Mouse (Mus musculus): ENCODE results near the gene Cd19. TPM values are rescaled to one million over a fixed set of nuclear protein-coding genes. Genes with fewer than 3 reads are reported as not detected.
A peak's percentile ranks its signal among the peaks of the same experiment; 100 is the strongest.
"Not testable (repeated sequence)": the region's sequence is repeated elsewhere in the genome, so short reads cannot be mapped to it uniquely, and the experiment has no call there.

The Cd19 gene
- polyA plus RNA-seq, 1 experiment from 2014 or later: not detected

GRCm38 (mm10) chr7:126428631-126429502 lies 14.2 kb upstream of the Cd19 start, which contains the start of gene Rabep2:
Gene Rabep2 (plus strand): TSS chr7:126428759.
- H3K4me3 ChIP-seq: peak within 1 kb of the TSS; percentile 81
- H3K9me3 ChIP-seq: no peaks in the 10 kb centered on the region
- DNase-seq (ENCODE audit: low spot score): peak; percentile 96
- peaks cover 3% of the 10 kb centered on the region; the same call in 1 of the 2 replicates for H3K27me3 ChIP-seq (ENCODE audit: insufficient read depth, poor library complexity, severe bottlenecking)
- H3K36me3 ChIP-seq: peaks cover 20% of the 10 kb centered on the region; the same call in 1 of the 2 replicates
- peaks cover 28% of the 10 kb centered on the region for H3K4me1 ChIP-seq
- under 1% methylated on average over 82 of the region's 82 CpGs for WGBS
- peak within 1 kb of the TSS; percentile 95 for H3K27ac ChIP-seq

DNA sequence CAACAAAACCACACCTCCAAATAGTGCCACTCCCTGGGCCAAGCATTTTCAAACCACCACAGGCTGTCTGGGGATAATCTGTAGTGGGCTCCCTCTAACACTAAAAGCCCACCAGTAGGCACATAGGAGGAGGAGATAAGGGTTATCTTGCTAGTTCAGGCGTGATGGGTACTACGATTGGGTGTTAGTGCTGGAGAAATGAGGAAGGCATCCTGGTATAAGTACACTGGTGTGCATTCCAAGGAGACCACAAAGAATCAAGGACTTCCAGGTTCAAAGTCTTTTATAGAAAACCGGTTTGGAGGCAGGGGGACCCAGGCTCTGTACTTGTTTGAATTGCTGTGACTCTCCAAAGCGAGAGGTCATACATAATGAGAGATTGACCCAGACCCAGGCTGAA lies 13.5 kb upstream of the Cd19 start:
- 9% methylated on average over 4 of the region's 4 CpGs for WGBS
- Histone ChIP-seq H3K27ac (peak overlapping the region; percentile 95), H3K4me1 (peaks cover 28% of the 10 kb centered on the region), H3K36me3 (peaks cover 20% of the 10 kb centered on the region; the same call in 1 of the 2 replicates), H3K27me3 (ENCODE audit: insufficient read depth, poor library complexity, severe bottlenecking) (peaks cover 3% of the 10 kb centered on the region; the same call in 1 of the 2 replicates), H3K9me3 (no peaks in the 10 kb centered on the region), H3K4me3 (peak overlapping the region; percentile 81)
- DNase-seq (ENCODE audit: low spot score): no peak

DNA sequence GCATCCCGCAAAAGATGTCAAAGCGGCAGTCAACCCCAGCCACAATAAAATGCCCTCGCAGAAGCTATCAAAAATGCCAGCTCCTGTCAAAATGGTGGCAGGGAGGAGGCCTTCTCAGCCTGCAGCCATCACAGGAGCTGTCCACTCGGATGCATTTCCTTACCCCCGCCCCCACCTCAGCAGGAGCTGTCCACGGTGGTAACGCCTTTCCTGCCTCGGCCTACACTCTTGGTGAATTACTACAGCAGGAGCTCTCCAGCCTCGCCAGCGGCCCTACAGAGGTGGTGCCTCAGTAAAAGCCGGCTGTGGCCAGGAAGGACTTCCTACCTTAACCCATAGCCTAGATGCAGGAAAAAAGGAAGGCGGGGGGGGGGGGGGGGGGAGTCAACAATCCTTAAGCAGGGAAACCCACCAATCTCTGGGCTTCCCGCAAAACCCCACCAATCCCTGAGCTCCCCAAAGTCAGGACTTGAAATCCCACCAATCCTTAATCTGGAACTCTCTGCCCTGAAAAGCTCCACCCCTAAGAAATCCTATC lies 12.7 kb upstream of the Cd19 start:
- H3K27ac ChIP-seq: no peak overlapping the region
- 36% methylated on average over 13 of the region's 13 CpGs for WGBS
- H3K4me3 ChIP-seq: no peak overlapping the region

GRCm38 (mm10) chr7:126424161-126424560 lies 9.5 kb upstream of the Cd19 start:
- DNase-seq (ENCODE audit: low spot score): no peak
- Histone ChIP-seq H3K27ac (no peak overlapping the region), H3K4me1 (peaks cover 17% of the 10 kb centered on the region), H3K4me3 (no peak overlapping the region), H3K9me3 (no peaks in the 10 kb centered on the region), H3K27me3 (ENCODE audit: insufficient read depth, poor library complexity, severe bottlenecking) (peaks cover 3% of the 10 kb centered on the region; the same call in 1 of the 2 replicates), H3K36me3 (no peaks in the 10 kb centered on the region)
- 79% methylated on average over 6 of the region's 6 CpGs for WGBS

More for the DNA sequence above, 12.7 kb upstream of the Cd19 start:
- peaks cover 28% of the 10 kb centered on the region for H3K4me1 ChIP-seq
- H3K36me3 ChIP-seq: peaks cover 16% of the 10 kb centered on the region; the same call in 1 of the 2 replicates
- H3K27me3 ChIP-seq (ENCODE audit: insufficient read depth, poor library complexity, severe bottlenecking): peaks cover 3% of the 10 kb centered on the region; the same call in 1 of the 2 replicates
- no peak for DNase-seq (ENCODE audit: low spot score)
- H3K9me3 ChIP-seq: no peaks in the 10 kb centered on the region

DNA sequence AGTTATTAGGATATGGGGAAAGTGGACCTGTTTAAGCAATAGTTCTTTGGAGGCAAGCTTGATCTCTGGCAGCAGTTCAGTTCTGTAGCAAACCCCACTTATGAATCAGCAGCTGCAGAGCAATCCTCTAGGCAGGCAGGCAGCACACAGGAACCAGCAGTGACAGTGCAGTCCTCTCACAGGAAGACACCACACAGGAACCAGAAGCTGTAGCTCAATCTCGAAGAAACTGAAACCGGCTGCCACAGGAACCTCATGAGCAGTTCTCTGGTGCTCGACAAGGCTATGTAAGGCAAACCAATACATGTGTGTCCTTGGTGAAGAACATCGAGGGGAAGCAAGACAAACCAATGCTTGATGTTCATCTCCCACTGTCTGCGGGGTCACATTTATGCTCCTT lies 7.1 kb upstream of the Cd19 start:
- H3K9me3 ChIP-seq: no peaks in the 10 kb centered on the region
- H3K27me3 ChIP-seq (ENCODE audit: insufficient read depth, poor library complexity, severe bottlenecking): peaks cover 3% of the 10 kb centered on the region; the same call in 1 of the 2 replicates
- 80% methylated on average over 5 of the region's 5 CpGs for WGBS
- no peaks in the 10 kb centered on the region for H3K36me3 ChIP-seq
- no peak overlapping the region for H3K4me3 ChIP-seq
- no peak for DNase-seq (ENCODE audit: low spot score)
- H3K27ac ChIP-seq: no peak overlapping the region
- H3K4me1 ChIP-seq: no peaks in the 10 kb centered on the region

- 62% methylated on average over 3 of the region's 3 CpGs for WGBS
- H3K36me3 ChIP-seq: no peaks in the 10 kb centered on the region
- H3K27me3 ChIP-seq (ENCODE audit: insufficient read depth, poor library complexity, severe bottlenecking): peaks cover 7% of the 10 kb centered on the region; the same call in 1 of the 2 replicates
- H3K4me1 ChIP-seq: no peaks in the 10 kb centered on the region
- H3K9me3 ChIP-seq: no peaks in the 10 kb centered on the region
- DNase-seq (ENCODE audit: low spot score): no peak
- no peak overlapping the region for H3K27ac ChIP-seq
- no peak overlapping the region for H3K4me3 ChIP-seq
Observed at GRCm38 (mm10) chr7:126418496-126418895, 3.8 kb upstream of the Cd19 start.

- H3K9me3 ChIP-seq: no peaks in the 10 kb centered on the region
- no peak for DNase-seq (ENCODE audit: low spot score)
- no peak overlapping the region for H3K27ac ChIP-seq
- H3K4me1 ChIP-seq: no peaks in the 10 kb centered on the region
- H3K36me3 ChIP-seq: no peaks in the 10 kb centered on the region
- H3K27me3 ChIP-seq (ENCODE audit: insufficient read depth, poor library complexity, severe bottlenecking): peaks cover 7% of the 10 kb centered on the region; the same call in 1 of the 2 replicates
- H3K4me3 ChIP-seq: no peak overlapping the region
- 85% methylated on average over 4 of the region's 4 CpGs for WGBS
Observed at GRCm38 (mm10) chr7:126417606-126418005, 2.9 kb upstream of the Cd19 start.

DNA sequence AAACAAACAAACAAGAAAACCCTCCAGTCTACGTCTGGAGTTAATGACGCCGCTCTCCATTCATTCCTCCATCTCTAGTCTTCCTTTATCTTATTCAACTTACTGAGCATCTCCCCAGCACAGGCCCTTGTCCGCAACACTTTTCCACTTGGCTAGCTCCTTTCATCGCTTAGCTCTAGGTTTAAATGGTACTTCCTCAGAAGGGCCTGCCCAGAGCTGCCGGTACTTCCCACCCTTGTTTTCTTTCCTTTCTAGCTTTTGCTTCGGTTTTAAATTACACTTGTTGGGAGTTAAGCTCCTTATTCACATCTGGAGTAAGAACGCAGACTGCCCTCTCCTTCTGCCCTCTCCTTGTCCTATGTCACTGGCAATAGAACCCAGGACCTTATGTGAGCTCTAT lies 2.4 kb upstream of the Cd19 start:
- Histone ChIP-seq H3K36me3 (no peaks in the 10 kb centered on the region), H3K9me3 (no peaks in the 10 kb centered on the region), H3K4me1 (no peaks in the 10 kb centered on the region), H3K4me3 (no peak overlapping the region), H3K27ac (no peak overlapping the region), H3K27me3 (ENCODE audit: insufficient read depth, poor library complexity, severe bottlenecking) (peaks cover 10% of the 10 kb centered on the region; the same call in 1 of the 2 replicates)
- 51% methylated on average over 8 of the region's 8 CpGs for WGBS
- no peak for DNase-seq (ENCODE audit: low spot score)

GRCm38 (mm10) chr7:126416615-126417014 lies 1.9 kb upstream of the Cd19 start:
- Histone ChIP-seq H3K36me3 (no peaks in the 10 kb centered on the region), H3K27me3 (ENCODE audit: insufficient read depth, poor library complexity, severe bottlenecking) (peaks cover 15% of the 10 kb centered on the region; the same call in 1 of the 2 replicates), H3K4me1 (no peaks in the 10 kb centered on the region), H3K4me3 (no peak overlapping the region), H3K9me3 (no peaks in the 10 kb centered on the region), H3K27ac (no peak overlapping the region)
- 61% methylated on average over 2 of the region's 2 CpGs for WGBS
- DNase-seq (ENCODE audit: low spot score): no peak

DNA sequence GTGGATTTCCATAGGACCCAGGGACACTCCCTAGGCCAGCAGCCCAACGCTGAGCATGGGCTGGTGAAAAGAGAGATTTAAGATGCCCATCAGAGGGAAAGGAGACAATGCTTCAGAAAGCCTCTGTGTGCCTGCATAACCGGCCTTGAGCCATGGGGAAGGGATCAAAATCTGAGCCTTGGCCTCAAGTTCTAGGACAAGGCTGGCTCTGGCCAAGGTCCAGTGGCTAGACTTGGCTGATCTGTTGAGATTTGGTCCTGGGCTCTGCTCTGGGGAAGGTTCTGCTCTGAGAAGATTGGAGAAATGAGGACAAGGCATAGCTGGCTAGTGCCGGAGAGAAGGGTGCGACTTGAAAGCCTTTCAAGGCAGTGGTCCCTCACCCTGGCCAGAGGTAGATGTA lies 3.6 kb downstream of the Cd19 start:
- H3K27me3 ChIP-seq (ENCODE audit: insufficient read depth, poor library complexity, severe bottlenecking): peaks cover 27% of the 10 kb centered on the region; the same call in 1 of the 2 replicates
- no peak overlapping the region for H3K27ac ChIP-seq
- DNase-seq (ENCODE audit: low spot score): no peak
- no peak overlapping the region for H3K4me3 ChIP-seq
- H3K36me3 ChIP-seq: no peaks in the 10 kb centered on the region
- no peaks in the 10 kb centered on the region for H3K4me1 ChIP-seq
- 83% methylated on average over 4 of the region's 4 CpGs for WGBS
- no peaks in the 10 kb centered on the region for H3K9me3 ChIP-seq

- DNase-seq (ENCODE audit: low spot score): no peak
- H3K4me1 ChIP-seq: no peaks in the 10 kb centered on the region
- H3K9me3 ChIP-seq: no peaks in the 10 kb centered on the region
- H3K4me3 ChIP-seq: no peak overlapping the region
- no peak overlapping the region for H3K27ac ChIP-seq
- 78% methylated on average over 2 of the region's 2 CpGs for WGBS
- H3K27me3 ChIP-seq (ENCODE audit: insufficient read depth, poor library complexity, severe bottlenecking): peaks cover 19% of the 10 kb centered on the region; the same call in 1 of the 2 replicates
- H3K36me3 ChIP-seq: no peaks in the 10 kb centered on the region
Observed at GRCm38 (mm10) chr7:126408686-126409085, 6.0 kb downstream of the Cd19 start.

GRCm38 (mm10) chr7:126402518-126402917 lies 12.2 kb downstream of the Cd19 start:
- not testable (repeated sequence) for H3K36me3 ChIP-seq; H3K9me3 ChIP-seq; DNase-seq (ENCODE audit: low spot score); H3K27ac ChIP-seq; H3K27me3 ChIP-seq (ENCODE audit: insufficient read depth, poor library complexity, severe bottlenecking); H3K4me3 ChIP-seq; H3K4me1 ChIP-seq
- 71% methylated on average over 8 of the region's 8 CpGs for WGBS

DNA sequence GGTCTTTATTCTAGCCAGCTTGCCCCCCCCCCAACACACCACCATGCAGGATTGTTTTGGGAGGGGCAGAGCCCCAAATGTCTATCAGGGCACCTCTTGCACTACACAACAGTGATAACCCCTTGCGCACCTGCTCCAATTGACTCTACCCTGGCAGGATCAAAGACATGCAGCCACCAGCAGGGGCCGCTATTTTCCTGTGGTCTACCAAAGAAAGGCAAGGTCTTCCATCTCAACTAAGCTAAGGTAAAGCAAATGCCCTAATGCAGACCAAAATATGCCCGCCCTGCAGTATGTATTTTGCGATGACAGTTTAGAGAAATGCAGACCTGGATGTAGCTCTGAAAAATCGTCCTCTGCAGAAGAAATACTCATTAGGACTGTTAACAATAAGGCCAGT lies 15.1 kb downstream of the Cd19 start:
- Histone ChIP-seq H3K27ac (no peak overlapping the region), H3K4me1 (peaks cover 13% of the 10 kb centered on the region; the same call in 1 of the 2 replicates), H3K27me3 (ENCODE audit: insufficient read depth, poor library complexity, severe bottlenecking) (no peaks in the 10 kb centered on the region), H3K4me3 (no peak overlapping the region), H3K36me3 (no peaks in the 10 kb centered on the region), H3K9me3 (no peaks in the 10 kb centered on the region)
- 14% methylated on average over 5 of the region's 5 CpGs for WGBS
- DNase-seq (ENCODE audit: low spot score): peak; percentile 90
